Mouse (Mus musculus): ENCODE measurements around the gene Sec22c. TPM values are rescaled to one million over a fixed set of nuclear protein-coding genes. Genes with fewer than 3 reads are reported as not detected.
A peak's percentile ranks its signal among the peaks of the same experiment; 100 is the strongest.

The Sec22c gene
- total RNA-seq, 2 experiments from 2014 or later = 31.0 to 32.8 TPM

DNA sequence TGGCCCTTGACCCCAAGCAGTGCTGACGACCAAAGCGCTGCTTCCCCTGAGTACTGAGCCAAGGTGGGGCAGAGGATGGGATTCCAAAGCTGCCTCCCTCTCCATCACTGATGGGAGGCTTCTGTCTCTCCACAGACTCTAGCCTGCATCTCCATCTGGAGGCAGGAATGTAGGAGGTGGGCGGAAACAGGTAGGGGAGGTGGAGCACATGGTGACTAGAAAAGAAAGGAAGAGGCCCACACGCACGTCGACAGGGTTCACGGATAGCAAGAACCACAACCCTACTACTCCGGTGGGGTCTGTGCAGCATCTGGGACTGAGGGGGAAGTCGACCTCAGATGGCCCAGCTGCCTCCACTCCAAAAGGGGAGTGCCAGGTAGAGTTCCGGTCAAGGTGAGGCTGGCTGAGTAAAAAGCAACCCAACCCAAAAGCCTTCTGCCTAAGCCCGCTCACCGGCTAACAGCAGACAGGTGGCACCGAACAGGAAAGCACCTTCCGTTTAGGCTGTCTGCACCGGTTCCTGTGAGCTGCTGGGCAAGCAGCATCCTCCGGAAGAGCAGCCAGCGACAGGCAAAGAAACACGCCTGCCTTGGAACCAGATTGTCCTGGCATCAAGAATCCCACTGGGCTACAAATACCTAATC, 23.1 kb downstream of the Sec22c start:
- intact Hi-C loops (cut with DNase I) = no loop called here
- Histone ChIP-seq H3K27ac (no peak overlapping the region), H3K4me3 (no peak overlapping the region)
- no peak for DNase-seq (ENCODE audit: extremely low spot score in 1 of 2, low spot score in 2 of 2)
- TF ChIP-seq CTCF (IDR thresholded peaks at IDR 0.05) = no peak

DNA sequence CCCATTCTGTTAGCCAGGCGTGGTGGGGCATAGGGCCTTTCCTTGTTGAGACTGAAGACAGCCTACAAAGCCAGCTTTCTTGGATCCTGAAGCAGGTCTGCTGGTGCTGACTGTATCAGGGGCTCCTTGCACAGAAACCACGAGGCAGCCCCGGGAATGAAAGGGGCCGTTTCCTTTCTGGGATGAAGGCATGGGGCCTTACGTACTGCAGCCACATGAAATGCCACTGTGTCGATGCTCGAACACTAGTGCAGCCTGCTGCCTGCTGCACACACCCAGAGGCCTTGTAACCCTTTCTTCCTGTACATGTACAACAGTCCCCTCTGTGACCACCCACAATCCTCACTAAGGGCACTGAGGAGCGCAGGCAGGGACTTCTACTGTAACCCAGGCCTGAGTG, 24.1 kb downstream of the Sec22c start:
- intact Hi-C loops (cut with DNase I) = no loop called here
- no peak for DNase-seq (ENCODE audit: extremely low spot score in 1 of 2, low spot score in 2 of 2)
- H3K4me3 ChIP-seq = no peak overlapping the region
- no peak for TF ChIP-seq CTCF (IDR thresholded peaks at IDR 0.05)
- H3K27ac ChIP-seq = no peak overlapping the region

DNA sequence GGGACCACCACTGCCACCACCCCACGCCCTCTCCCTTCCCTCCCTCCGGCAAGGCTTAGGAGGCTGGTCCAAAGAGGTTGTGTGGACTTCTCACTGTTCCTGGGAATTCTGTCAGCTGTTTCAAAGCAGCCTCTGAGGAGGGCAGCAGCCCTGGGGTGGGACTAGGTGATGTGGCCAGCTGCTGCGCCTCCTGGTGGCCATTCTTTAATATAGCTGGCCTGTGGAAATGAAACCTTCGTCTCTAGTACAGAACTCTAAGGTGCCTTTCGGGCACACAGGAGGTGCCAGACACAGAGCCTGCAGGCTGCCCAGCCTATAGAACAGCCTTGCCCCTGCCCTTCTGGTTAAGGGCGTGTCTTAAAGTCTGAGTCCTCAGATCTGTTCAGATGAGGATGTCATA, 25.7 kb downstream of the Sec22c start:
- intact Hi-C loops (cut with DNase I) = loop anchor here (2.0 to 10.0 kb wide), 2 partner anchors 201 to 435 kb away; no protein-coding TSS in a partner anchor
- peak; percentile 75 for TF ChIP-seq CTCF (IDR thresholded peaks at IDR 0.05)
- DNase-seq (ENCODE audit: extremely low spot score in 1 of 2, low spot score in 2 of 2) = no peak
- Histone ChIP-seq H3K27ac (no peak overlapping the region), H3K4me3 (no peak overlapping the region)

DNA sequence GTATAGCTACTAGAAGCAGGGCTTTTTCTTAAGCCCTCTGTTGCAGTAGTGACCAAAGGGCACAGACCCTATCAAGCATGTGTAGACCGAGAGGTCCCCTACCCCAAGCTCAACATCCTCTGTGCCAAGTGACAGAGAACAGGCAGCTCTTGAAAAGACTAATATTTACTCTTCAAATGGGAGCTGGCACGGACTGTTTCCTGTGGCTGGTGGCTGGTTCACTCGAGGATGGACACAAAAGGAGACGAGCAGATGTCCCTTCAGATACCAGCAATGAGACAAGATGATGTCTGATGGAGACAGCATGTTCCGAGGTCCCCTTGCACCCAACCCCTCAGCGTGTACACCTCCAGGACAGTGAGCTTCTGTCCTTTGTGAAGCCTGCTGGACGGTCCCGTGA, 27.8 kb downstream of the Sec22c start:
- H3K27ac ChIP-seq = no peak overlapping the region
- H3K4me3 ChIP-seq = no peak overlapping the region
- DNase-seq (ENCODE audit: extremely low spot score in 1 of 2, low spot score in 2 of 2) = no peak
- intact Hi-C loops (cut with DNase I) = loop anchor here (10.0 kb wide), 1 partner anchor 433 kb away; no protein-coding TSS in a partner anchor
- TF ChIP-seq CTCF (IDR thresholded peaks at IDR 0.05) = no peak

DNA sequence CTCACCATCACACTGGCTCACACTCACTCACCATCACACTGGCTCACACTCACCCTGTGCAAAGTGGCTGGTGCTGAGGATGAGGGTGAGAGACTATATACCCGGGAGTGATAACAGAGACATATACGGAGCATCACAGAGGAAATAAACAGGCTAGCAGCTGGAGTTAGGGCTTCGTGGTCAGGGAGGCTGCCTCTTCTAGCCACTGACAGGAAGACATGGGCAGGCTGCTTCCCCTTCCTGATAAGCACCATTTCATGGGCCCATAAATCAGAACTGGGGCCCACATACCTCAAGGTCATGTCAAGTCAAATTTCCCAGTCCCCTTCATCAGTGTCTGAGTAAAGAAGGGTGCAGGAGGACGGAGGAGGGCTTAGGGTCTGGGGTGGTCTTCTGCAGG, 28.2 kb downstream of the Sec22c start:
- no peak for DNase-seq (ENCODE audit: extremely low spot score in 1 of 2, low spot score in 2 of 2)
- intact Hi-C loops (cut with DNase I) = loop anchor here (10.0 kb wide), 1 partner anchor 432 kb away; no protein-coding TSS in a partner anchor

DNA sequence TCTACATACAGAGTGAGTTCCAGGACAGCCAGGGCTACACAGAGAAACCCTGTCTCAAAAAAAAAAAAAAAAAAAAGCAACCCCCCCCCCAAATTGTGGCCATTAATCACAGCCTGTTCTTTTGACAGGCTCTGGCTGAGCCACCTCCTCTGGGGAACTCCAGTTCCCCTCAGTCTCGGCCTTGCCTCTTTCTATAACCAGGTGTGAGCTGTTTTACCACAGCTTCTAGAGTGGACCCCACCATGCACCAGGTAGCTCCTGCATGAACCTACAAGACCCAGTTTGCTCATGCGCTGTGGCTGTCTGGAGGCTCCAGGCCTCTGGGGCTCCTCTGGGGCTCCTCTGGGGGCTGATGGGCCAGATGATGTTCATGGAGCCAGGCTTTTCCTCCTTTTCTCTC, 29.7 kb downstream of the Sec22c start:
- Histone ChIP-seq H3K27ac (no peak overlapping the region), H3K4me3 (no peak overlapping the region)
- no peak for DNase-seq (ENCODE audit: extremely low spot score in 1 of 2, low spot score in 2 of 2)
- no peak for TF ChIP-seq CTCF (IDR thresholded peaks at IDR 0.05)
- intact Hi-C loops (cut with DNase I) = loop anchor here (10.0 kb wide), 1 partner anchor 431 kb away; no protein-coding TSS in a partner anchor

More for the DNA sequence above, 28.2 kb downstream of the Sec22c start:
- no peak overlapping the region for H3K4me3 ChIP-seq
- H3K27ac ChIP-seq = no peak overlapping the region
- no peak for TF ChIP-seq CTCF (IDR thresholded peaks at IDR 0.05)

DNA sequence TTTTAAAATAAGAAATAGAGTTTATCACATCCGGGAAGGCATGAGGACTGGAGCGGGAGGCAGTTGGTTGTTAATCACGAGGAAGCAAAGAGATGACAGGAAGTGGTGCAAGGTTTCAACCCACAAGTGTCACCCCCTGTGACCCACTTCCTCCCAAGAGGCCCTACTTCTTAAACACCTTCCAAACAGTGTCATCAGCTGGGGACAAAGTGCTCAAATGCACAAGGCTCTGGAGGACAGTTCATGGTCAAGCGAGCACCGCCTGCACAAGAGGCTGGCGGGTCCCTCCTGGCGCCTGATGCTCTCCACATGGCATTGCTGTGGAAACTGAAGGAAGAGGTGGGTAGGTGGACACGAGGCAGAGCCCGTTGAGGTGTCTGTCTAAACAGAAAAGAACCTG, 30.3 kb downstream of the Sec22c start:
- DNase-seq (ENCODE audit: extremely low spot score in 1 of 2, low spot score in 2 of 2) = no peak
- intact Hi-C loops (cut with DNase I) = loop anchor here (10.0 kb wide), 1 partner anchor 430 kb away; no protein-coding TSS in a partner anchor
- TF ChIP-seq CTCF (IDR thresholded peaks at IDR 0.05) = no peak
- no peak overlapping the region for H3K4me3 ChIP-seq
- H3K27ac ChIP-seq = no peak overlapping the region

DNA sequence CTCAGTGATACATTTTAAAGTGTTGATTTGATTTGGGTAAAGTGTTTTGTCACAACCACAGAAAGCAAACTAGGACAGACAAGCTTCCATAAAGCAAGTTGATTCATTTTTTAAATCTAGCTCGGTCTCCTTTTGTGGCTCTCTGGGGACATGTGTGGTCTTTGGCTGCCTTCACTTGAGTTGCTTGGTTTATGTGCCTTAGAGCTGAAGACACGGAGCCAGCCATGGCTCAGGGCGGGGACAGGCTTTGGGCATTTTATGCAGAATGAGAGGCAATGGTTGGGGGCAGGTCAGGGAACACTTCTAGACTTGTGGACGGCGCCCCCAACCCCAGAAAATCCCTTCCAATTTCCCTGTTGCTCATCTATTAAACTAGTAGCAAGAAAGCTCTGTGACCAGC, 31.6 kb downstream of the Sec22c start:
- no peak for TF ChIP-seq CTCF (IDR thresholded peaks at IDR 0.05)
- H3K4me3 ChIP-seq = no peak overlapping the region
- H3K27ac ChIP-seq = no peak overlapping the region
- no peak for DNase-seq (ENCODE audit: extremely low spot score in 1 of 2, low spot score in 2 of 2)
- intact Hi-C loops (cut with DNase I) = loop anchor here (10.0 kb wide), 1 partner anchor 429 kb away; no protein-coding TSS in a partner anchor

DNA sequence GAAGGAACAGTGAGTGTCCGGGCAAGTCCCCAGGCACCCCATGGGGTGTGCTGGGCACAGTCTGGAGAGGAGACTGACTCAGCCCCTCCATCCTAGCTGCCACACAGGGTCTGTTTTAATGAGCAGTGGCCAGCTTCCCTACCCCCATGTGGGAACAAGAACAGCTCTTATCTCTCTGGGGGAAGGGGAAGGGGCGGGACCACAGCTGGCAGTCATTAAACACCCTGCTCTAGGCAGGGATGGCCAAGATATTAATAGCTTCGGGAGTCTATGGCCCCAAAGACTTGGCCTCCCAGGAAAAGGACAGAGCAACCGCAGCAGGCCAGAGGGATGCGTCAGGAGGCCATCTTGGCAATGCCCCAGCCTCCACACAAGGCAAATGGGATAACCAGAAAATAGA, 33.0 kb downstream of the Sec22c start:
- TF ChIP-seq CTCF (IDR thresholded peaks at IDR 0.05) = no peak
- intact Hi-C loops (cut with DNase I) = loop anchor here (10.0 kb wide), 1 partner anchor 428 kb away; no protein-coding TSS in a partner anchor
- DNase-seq (ENCODE audit: extremely low spot score in 1 of 2, low spot score in 2 of 2) = no peak
- Histone ChIP-seq H3K4me3 (no peak overlapping the region), H3K27ac (no peak overlapping the region)

DNA sequence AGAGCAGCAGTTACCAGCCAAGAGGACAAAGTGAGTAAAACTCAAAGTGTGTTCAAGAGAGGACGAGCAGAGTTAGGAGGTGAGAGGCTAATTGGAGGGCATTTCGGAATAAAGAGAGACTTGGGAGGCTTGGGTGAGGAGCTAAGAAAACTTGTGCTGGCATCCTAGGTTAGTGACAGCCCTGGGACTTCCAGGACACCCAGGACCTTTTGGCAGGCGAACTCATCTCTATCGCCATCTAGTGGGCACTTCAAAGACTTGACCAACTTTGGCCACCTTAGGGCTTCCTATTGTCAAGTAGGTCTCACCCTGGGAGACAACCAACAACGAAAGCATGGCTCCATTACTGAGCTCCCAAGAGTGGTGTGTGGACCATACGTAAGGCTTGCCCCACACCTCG, 34.0 kb downstream of the Sec22c start:
- no peak overlapping the region for H3K4me3 ChIP-seq
- intact Hi-C loops (cut with DNase I) = loop anchor here (2.0 to 10.0 kb wide), 2 partner anchors 194 to 426 kb away; no protein-coding TSS in a partner anchor
- no peak for DNase-seq (ENCODE audit: extremely low spot score in 1 of 2, low spot score in 2 of 2)
- H3K27ac ChIP-seq = no peak overlapping the region
- TF ChIP-seq CTCF (IDR thresholded peaks at IDR 0.05) = peak; percentile 73

DNA sequence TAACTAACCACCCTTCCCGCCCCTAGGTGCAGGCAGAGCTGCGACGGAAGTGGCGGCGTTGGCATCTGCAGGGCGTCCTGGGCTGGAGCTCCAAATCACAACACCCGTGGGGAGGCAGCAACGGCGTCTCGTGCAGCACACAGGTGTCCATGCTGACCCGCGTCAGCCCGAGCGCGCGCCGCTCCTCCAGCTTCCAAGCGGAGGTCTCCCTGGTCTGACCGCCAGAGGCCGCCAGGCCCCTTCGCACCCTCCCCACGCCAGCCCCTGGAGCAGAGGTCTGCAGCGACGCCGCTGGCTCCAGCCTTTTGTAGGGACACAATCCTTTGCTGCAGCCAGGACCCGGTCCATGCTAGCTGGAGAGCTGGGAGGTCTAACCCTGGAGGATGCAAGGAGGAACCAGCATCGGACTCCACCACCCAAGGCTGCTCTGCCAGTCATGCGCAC, 35.9 kb downstream of the Sec22c start:
- intact Hi-C loops (cut with DNase I) = loop anchor here (5.0 kb wide), 1 partner anchor 112 kb away; no protein-coding TSS in a partner anchor
- Histone ChIP-seq H3K4me3 (0 out of 2 replicates have a peak overlapping the region, but pooled peaks have one; percentile 2), H3K27ac (no peak overlapping the region)
- peak; percentile 56 for TF ChIP-seq CTCF (IDR thresholded peaks at IDR 0.05)
- DNase-seq (ENCODE audit: extremely low spot score in 1 of 2, low spot score in 2 of 2) = peak; percentile 41 to 52

DNA sequence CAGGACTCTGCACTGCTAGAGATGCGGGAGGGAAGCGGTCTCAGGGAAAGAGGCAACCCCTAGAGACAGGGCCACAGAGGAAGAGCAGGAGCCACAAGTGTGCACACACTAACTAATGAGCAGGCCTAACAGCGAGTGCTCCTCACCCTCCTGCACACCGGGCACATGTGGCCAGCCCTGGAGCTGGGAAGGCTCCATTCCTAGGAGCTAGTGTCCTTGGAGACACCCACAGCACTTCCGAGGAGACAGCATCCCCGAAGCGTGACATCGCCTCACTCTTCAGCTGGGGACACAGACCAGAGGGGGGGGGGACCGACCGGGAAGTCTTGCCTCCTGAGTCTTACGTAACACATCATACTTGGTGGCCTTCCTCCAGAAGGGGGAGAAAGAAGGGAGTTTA, 37.5 kb downstream of the Sec22c start:
- no peak; the same call in 1 of the 2 replicates for TF ChIP-seq CTCF (IDR thresholded peaks at IDR 0.05)
- Histone ChIP-seq H3K27ac (peak overlapping the region; percentile 78), H3K4me3 (no peak overlapping the region)
- intact Hi-C loops (cut with DNase I) = loop anchor here (1.0 to 5.0 kb wide), 2 partner anchors 25 to 111 kb away; no protein-coding TSS in a partner anchor
- DNase-seq (ENCODE audit: extremely low spot score in 1 of 2, low spot score in 2 of 2) = no peak

Data from left cerebral cortex, adult 2 months (tissue).